Mouse (Mus musculus) heart, embryonic 14.5 days (tissue): ENCODE data around the gene Otor. TPM values are rescaled to one million over a fixed set of nuclear protein-coding genes. Genes with fewer than 3 reads are reported as not detected.

Experiments used
- polyA plus RNA-seq: library from polyadenylated mRNA; unstranded; fragments of >200 nt; fragmentation: Nextera tagmentation; extraction: Ambion mirVana; gene quantifications from 2 replicates; pipeline ENCODE4 v1.2.1, GENCODE M21; 2014

The Otor gene
- polyA plus RNA-seq, 1 experiment from 2014 or later, result 0.36 TPM

Other genes starting within 250 kb of the Otor start
- gene Kif16b, start 176.9 kb upstream of the Otor start, polyA plus RNA-seq, result 10.4 and 12.3 TPM in 2 replicates
- gene Snrpb2, start 15.4 kb upstream of the Otor start, polyA plus RNA-seq, result 38.6 and 46.2 TPM in 2 replicates